Mouse (Mus musculus): ENCODE measurements at regions not wholly inside any gene's neighbourhood (a gene's known extent, or its start where the extent isn't known, plus 50 kb on each side); places are given as distances from the start of the nearest gene placed in this dataset.

- Histone ChIP-seq H3K27ac (ENCODE audit: insufficient read depth, low read length) (no peak overlapping the region), H3K4me3 (ENCODE audit: insufficient read depth, low read length) (no peak overlapping the region), H3K4me1 (ENCODE audit: control insufficient read depth, insufficient read depth, low read length) (no peaks in the 10 kb centered on the region)
- TF ChIP-seq POLR2A (IDR thresholded peaks at IDR 0.05; ENCODE audit: low read depth, low read length) (no peak), CTCF (IDR thresholded peaks at IDR 0.05; ENCODE audit: borderline replicate concordance, insufficient read depth, low read length) (no peak)
Observed at GRCm38 (mm10) chr2:50398576-50398975, 102.0 kb upstream of the Mmadhc start.

GRCm38 (mm10) chr2:50377609-50378413, 81.2 kb upstream of the Mmadhc start:
- Histone ChIP-seq H3K4me3 (ENCODE audit: insufficient read depth, low read length) (no peak overlapping the region), H3K27ac (ENCODE audit: insufficient read depth, low read length) (peak overlapping the region; percentile 27; the same call in 1 of the 2 replicates), H3K4me1 (ENCODE audit: control insufficient read depth, insufficient read depth, low read length) (peaks cover 18% of the 10 kb centered on the region)
- TF ChIP-seq CTCF (IDR thresholded peaks at IDR 0.05; ENCODE audit: borderline replicate concordance, insufficient read depth, low read length) (no peak), POLR2A (IDR thresholded peaks at IDR 0.05; ENCODE audit: low read depth, low read length) (no peak)

- TF ChIP-seq POLR2A (IDR thresholded peaks at IDR 0.05; ENCODE audit: low read depth, low read length): no peak
- no peak for TF ChIP-seq CTCF (IDR thresholded peaks at IDR 0.05; ENCODE audit: borderline replicate concordance, insufficient read depth, low read length)
- Histone ChIP-seq H3K27ac (ENCODE audit: insufficient read depth, low read length) (peak overlapping the region; percentile 94), H3K4me3 (ENCODE audit: insufficient read depth, low read length) (no peak overlapping the region), H3K4me1 (ENCODE audit: control insufficient read depth, insufficient read depth, low read length) (peaks cover 20% of the 10 kb centered on the region)
Observed at GRCm38 (mm10) chr2:50373626-50374025, 77.0 kb upstream of the Mmadhc start.

- no peak overlapping the region for H3K4me3 ChIP-seq (ENCODE audit: insufficient read depth, low read length)
- peaks cover 20% of the 10 kb centered on the region for H3K4me1 ChIP-seq (ENCODE audit: control insufficient read depth, insufficient read depth, low read length)
- H3K27ac ChIP-seq (ENCODE audit: insufficient read depth, low read length): peak overlapping the region; percentile 94
- TF ChIP-seq CTCF (IDR thresholded peaks at IDR 0.05; ENCODE audit: borderline replicate concordance, insufficient read depth, low read length) (no peak), POLR2A (IDR thresholded peaks at IDR 0.05; ENCODE audit: low read depth, low read length) (no peak)
Observed at GRCm38 (mm10) chr2:50373006-50373405, 76.4 kb upstream of the Mmadhc start.

GRCm38 (mm10) chr2:50368831-50369230, 72.2 kb upstream of the Mmadhc start:
- TF ChIP-seq POLR2A (IDR thresholded peaks at IDR 0.05; ENCODE audit: low read depth, low read length) (no peak), CTCF (IDR thresholded peaks at IDR 0.05; ENCODE audit: borderline replicate concordance, insufficient read depth, low read length) (no peak)
- H3K4me3 ChIP-seq (ENCODE audit: insufficient read depth, low read length): no peak overlapping the region
- H3K27ac ChIP-seq (ENCODE audit: insufficient read depth, low read length): peak overlapping the region; percentile 64; the same call in 1 of the 2 replicates
- peaks cover 7% of the 10 kb centered on the region for H3K4me1 ChIP-seq (ENCODE audit: control insufficient read depth, insufficient read depth, low read length)

- Histone ChIP-seq H3K27ac (ENCODE audit: insufficient read depth, low read length) (peak overlapping the region; percentile 64; the same call in 1 of the 2 replicates), H3K4me1 (ENCODE audit: control insufficient read depth, insufficient read depth, low read length) (peaks cover 4% of the 10 kb centered on the region), H3K4me3 (ENCODE audit: insufficient read depth, low read length) (no peak overlapping the region)
- TF ChIP-seq CTCF (IDR thresholded peaks at IDR 0.05; ENCODE audit: borderline replicate concordance, insufficient read depth, low read length) (no peak), POLR2A (IDR thresholded peaks at IDR 0.05; ENCODE audit: low read depth, low read length) (no peak)
Observed at GRCm38 (mm10) chr2:50368351-50368750, 71.8 kb upstream of the Mmadhc start.

GRCm38 (mm10) chr2:50365221-50365620, 68.6 kb upstream of the Mmadhc start:
- H3K4me3 ChIP-seq (ENCODE audit: insufficient read depth, low read length): no peak overlapping the region
- TF ChIP-seq POLR2A (IDR thresholded peaks at IDR 0.05; ENCODE audit: low read depth, low read length): no peak
- no peak for TF ChIP-seq CTCF (IDR thresholded peaks at IDR 0.05; ENCODE audit: borderline replicate concordance, insufficient read depth, low read length)
- peaks cover 2% of the 10 kb centered on the region; the same call in 1 of the 2 replicates for H3K4me1 ChIP-seq (ENCODE audit: control insufficient read depth, insufficient read depth, low read length)
- no peak overlapping the region for H3K27ac ChIP-seq (ENCODE audit: insufficient read depth, low read length)

GRCm38 (mm10) chr2:50356089-50356488, 59.5 kb upstream of the Mmadhc start:
- Histone ChIP-seq H3K27ac (ENCODE audit: insufficient read depth, low read length) (no peak overlapping the region), H3K4me3 (ENCODE audit: insufficient read depth, low read length) (no peak overlapping the region), H3K4me1 (ENCODE audit: control insufficient read depth, insufficient read depth, low read length) (0 out of 2 replicates have a peak, but pooled peaks cover 2% of the 10 kb centered on the region)
- TF ChIP-seq CTCF (IDR thresholded peaks at IDR 0.05; ENCODE audit: borderline replicate concordance, insufficient read depth, low read length) (no peak), POLR2A (IDR thresholded peaks at IDR 0.05; ENCODE audit: low read depth, low read length) (no peak)

GRCm38 (mm10) chr2:50347486-50348265, 51.1 kb upstream of the Mmadhc start:
- Histone ChIP-seq H3K4me1 (ENCODE audit: control insufficient read depth, insufficient read depth, low read length) (no peaks in the 10 kb centered on the region; the same call in 1 of the 2 replicates), H3K27ac (ENCODE audit: insufficient read depth, low read length) (no peak overlapping the region), H3K4me3 (ENCODE audit: insufficient read depth, low read length) (no peak overlapping the region)
- no peak for TF ChIP-seq POLR2A (IDR thresholded peaks at IDR 0.05; ENCODE audit: low read depth, low read length)
